Mouse (Mus musculus): ENCODE data around the gene Nudt15. TPM values are rescaled to one million over a fixed set of nuclear protein-coding genes. Genes with fewer than 3 reads are reported as not detected.
A peak's percentile ranks its signal among the peaks of the same experiment; 100 is the strongest.
"Not testable (repeated sequence)": the region's sequence is repeated elsewhere in the genome, so short reads cannot be mapped to it uniquely, and the experiment has no call there.

Gene Nudt15
- 6.6 and 7.1 TPM in 2 replicates for polyA plus RNA-seq (2014; fragmentation: Nextera tagmentation; extraction: Ambion mirVana)

- Histone ChIP-seq H3K27ac (replicated peaks; ENCODE audit: low read depth, low read length) (no peak within 1 kb of the TSS), H3K36me3 (ENCODE audit: control insufficient read depth, insufficient read depth, low read length) (no peaks in the 10 kb centered on the region), H3K4me3 (ENCODE audit: low read depth, low read length) (no peak within 1 kb of the TSS), H3K4me2 (ENCODE audit: low read depth, severe bottlenecking) (no peak within 1 kb of the TSS), H3K4me1 (ENCODE audit: control insufficient read depth, insufficient read depth, low read length) (no peaks in the 10 kb centered on the region), H3K9ac (ENCODE audit: low read length) (no peak within 1 kb of the TSS), H3K9me3 (ENCODE audit: control insufficient read depth, low read length) (no peaks in the 10 kb centered on the region), H3K27me3 (ENCODE audit: control insufficient read depth, insufficient read depth, low read length) (no peaks in the 10 kb centered on the region)
- WGBS, result 94% methylated on average over 3 of the region's 3 CpGs
- ATAC-seq (ENCODE audit: insufficient number of reproducible peaks, low FRiP score, low TSS enrichment, low read depth), result no peak
- DNase-seq (ENCODE audit: low spot score), result no peak
These were observed at the start of gene Nudt15 for GRCm38 (mm10) chr14:73548051-73548450. TSS of gene Nudt15 (minus strand) at chr14:73548242.

GRCm38 (mm10) chr14:73592166-73592565, 44.1 kb upstream of the Nudt15 start:
- H3K9ac ChIP-seq (ENCODE audit: low read length), result no peak overlapping the region
- no peak overlapping the region for H3K4me2 ChIP-seq (ENCODE audit: low read depth, severe bottlenecking)
- no peak for DNase-seq (ENCODE audit: low spot score)
- no peak for ATAC-seq (ENCODE audit: insufficient number of reproducible peaks, low FRiP score, low TSS enrichment, low read depth)
- H3K4me1 ChIP-seq (ENCODE audit: control insufficient read depth, insufficient read depth, low read length), result no peaks in the 10 kb centered on the region
- no peak overlapping the region for H3K27ac ChIP-seq (replicated peaks; ENCODE audit: low read depth, low read length)
- no peaks in the 10 kb centered on the region for H3K36me3 ChIP-seq (ENCODE audit: control insufficient read depth, insufficient read depth, low read length)
- no peaks in the 10 kb centered on the region for H3K27me3 ChIP-seq (ENCODE audit: control insufficient read depth, insufficient read depth, low read length)
- H3K4me3 ChIP-seq (ENCODE audit: low read depth, low read length), result no peak overlapping the region
- WGBS, result 82% methylated on average over 1 of the region's 1 CpGs
- no peaks in the 10 kb centered on the region for H3K9me3 ChIP-seq (ENCODE audit: control insufficient read depth, low read length)

GRCm38 (mm10) chr14:73588080-73588479, 40.0 kb upstream of the Nudt15 start:
- H3K4me2 ChIP-seq (ENCODE audit: low read depth, severe bottlenecking), result no peak overlapping the region
- no peak overlapping the region for H3K27ac ChIP-seq (replicated peaks; ENCODE audit: low read depth, low read length)
- H3K9me3 ChIP-seq (ENCODE audit: control insufficient read depth, low read length), result no peaks in the 10 kb centered on the region
- no peak overlapping the region for H3K9ac ChIP-seq (ENCODE audit: low read length)
- no peak for ATAC-seq (ENCODE audit: insufficient number of reproducible peaks, low FRiP score, low TSS enrichment, low read depth)
- H3K4me1 ChIP-seq (ENCODE audit: control insufficient read depth, insufficient read depth, low read length), result no peaks in the 10 kb centered on the region
- H3K27me3 ChIP-seq (ENCODE audit: control insufficient read depth, insufficient read depth, low read length), result no peaks in the 10 kb centered on the region
- 63% methylated on average over 1 of the region's 1 CpGs for WGBS
- no peak for DNase-seq (ENCODE audit: low spot score)
- no peaks in the 10 kb centered on the region for H3K36me3 ChIP-seq (ENCODE audit: control insufficient read depth, insufficient read depth, low read length)
- no peak overlapping the region for H3K4me3 ChIP-seq (ENCODE audit: low read depth, low read length)

- no peak for DNase-seq (ENCODE audit: low spot score)
- ATAC-seq (ENCODE audit: insufficient number of reproducible peaks, low FRiP score, low TSS enrichment, low read depth), result no peak
- Histone ChIP-seq H3K9me3 (ENCODE audit: control insufficient read depth, low read length) (no peaks in the 10 kb centered on the region), H3K27ac (replicated peaks; ENCODE audit: low read depth, low read length) (no peak overlapping the region), H3K36me3 (ENCODE audit: control insufficient read depth, insufficient read depth, low read length) (peaks cover 2% of the 10 kb centered on the region; the same call in 1 of the 2 replicates), H3K9ac (ENCODE audit: low read length) (no peak overlapping the region), H3K4me2 (ENCODE audit: low read depth, severe bottlenecking) (no peak overlapping the region), H3K4me3 (ENCODE audit: low read depth, low read length) (no peak overlapping the region), H3K4me1 (ENCODE audit: control insufficient read depth, insufficient read depth, low read length) (no peaks in the 10 kb centered on the region), H3K27me3 (ENCODE audit: control insufficient read depth, insufficient read depth, low read length) (no peaks in the 10 kb centered on the region)
These were observed 28.3 kb upstream of the Nudt15 start for GRCm38 (mm10) chr14:73576336-73576735.

GRCm38 (mm10) chr14:73574053-73574452, 26.0 kb upstream of the Nudt15 start:
- DNase-seq (ENCODE audit: low spot score), result no peak
- no peaks in the 10 kb centered on the region for H3K27me3 ChIP-seq (ENCODE audit: control insufficient read depth, insufficient read depth, low read length)
- no peak overlapping the region for H3K27ac ChIP-seq (replicated peaks; ENCODE audit: low read depth, low read length)
- H3K36me3 ChIP-seq (ENCODE audit: control insufficient read depth, insufficient read depth, low read length), result peaks cover 2% of the 10 kb centered on the region; the same call in 1 of the 2 replicates
- H3K4me2 ChIP-seq (ENCODE audit: low read depth, severe bottlenecking), result no peak overlapping the region
- H3K4me3 ChIP-seq (ENCODE audit: low read depth, low read length), result no peak overlapping the region
- ATAC-seq (ENCODE audit: insufficient number of reproducible peaks, low FRiP score, low TSS enrichment, low read depth), result no peak
- H3K9ac ChIP-seq (ENCODE audit: low read length), result no peak overlapping the region
- WGBS, result 96% methylated on average over 5 of the region's 5 CpGs
- no peaks in the 10 kb centered on the region for H3K9me3 ChIP-seq (ENCODE audit: control insufficient read depth, low read length)
- no peaks in the 10 kb centered on the region for H3K4me1 ChIP-seq (ENCODE audit: control insufficient read depth, insufficient read depth, low read length)

- H3K9me3 ChIP-seq (ENCODE audit: control insufficient read depth, low read length), result no peaks in the 10 kb centered on the region
- no peaks in the 10 kb centered on the region for H3K4me1 ChIP-seq (ENCODE audit: control insufficient read depth, insufficient read depth, low read length)
- H3K4me3 ChIP-seq (ENCODE audit: low read depth, low read length), result no peak overlapping the region
- no peaks in the 10 kb centered on the region for H3K27me3 ChIP-seq (ENCODE audit: control insufficient read depth, insufficient read depth, low read length)
- ATAC-seq (ENCODE audit: insufficient number of reproducible peaks, low FRiP score, low TSS enrichment, low read depth) (no peak), DNase-seq (ENCODE audit: low spot score) (no peak)
- no peak overlapping the region for H3K4me2 ChIP-seq (ENCODE audit: low read depth, severe bottlenecking)
- no peak overlapping the region for H3K27ac ChIP-seq (replicated peaks; ENCODE audit: low read depth, low read length)
- H3K9ac ChIP-seq (ENCODE audit: low read length), result no peak overlapping the region
- H3K36me3 ChIP-seq (ENCODE audit: control insufficient read depth, insufficient read depth, low read length), result peaks cover 2% of the 10 kb centered on the region; the same call in 1 of the 2 replicates
- WGBS, result 93% methylated on average over 4 of the region's 4 CpGs
These were observed 23.1 kb upstream of the Nudt15 start for GRCm38 (mm10) chr14:73571143-73571542.

- H3K9ac ChIP-seq (ENCODE audit: low read length); H3K27me3 ChIP-seq (ENCODE audit: control insufficient read depth, insufficient read depth, low read length); H3K4me2 ChIP-seq (ENCODE audit: low read depth, severe bottlenecking); H3K4me3 ChIP-seq (ENCODE audit: low read depth, low read length); H3K4me1 ChIP-seq (ENCODE audit: control insufficient read depth, insufficient read depth, low read length); H3K27ac ChIP-seq (replicated peaks; ENCODE audit: low read depth, low read length); DNase-seq (ENCODE audit: low spot score); ATAC-seq (ENCODE audit: insufficient number of reproducible peaks, low FRiP score, low TSS enrichment, low read depth); H3K9me3 ChIP-seq (ENCODE audit: control insufficient read depth, low read length); H3K36me3 ChIP-seq (ENCODE audit: control insufficient read depth, insufficient read depth, low read length): not testable (repeated sequence)
- WGBS, result 94% methylated on average over 4 of the region's 4 CpGs
These were observed 21.8 kb upstream of the Nudt15 start for GRCm38 (mm10) chr14:73569831-73570230.

GRCm38 (mm10) chr14:73553122-73553696, 5.2 kb upstream of the Nudt15 start:
- H3K27me3 ChIP-seq (ENCODE audit: control insufficient read depth, insufficient read depth, low read length), result no peaks in the 10 kb centered on the region
- H3K4me2 ChIP-seq (ENCODE audit: low read depth, severe bottlenecking), result peak overlapping the region; percentile 64
- peaks cover 4% of the 10 kb centered on the region; the same call in 1 of the 2 replicates for H3K4me1 ChIP-seq (ENCODE audit: control insufficient read depth, insufficient read depth, low read length)
- H3K4me3 ChIP-seq (ENCODE audit: low read depth, low read length), result peak overlapping the region; percentile 95
- DNase-seq (ENCODE audit: low spot score) (no peak), ATAC-seq (ENCODE audit: insufficient number of reproducible peaks, low FRiP score, low TSS enrichment, low read depth) (no peak; the same call in 1 of the 2 replicates)
- peak overlapping the region; percentile 94 for H3K9ac ChIP-seq (ENCODE audit: low read length)
- H3K9me3 ChIP-seq (ENCODE audit: control insufficient read depth, low read length), result no peaks in the 10 kb centered on the region
- WGBS, result 2% methylated on average over 10 of the region's 10 CpGs
- H3K36me3 ChIP-seq (ENCODE audit: control insufficient read depth, insufficient read depth, low read length), result 0 out of 2 replicates have a peak, but pooled peaks cover 2% of the 10 kb centered on the region
- peak overlapping the region; percentile 69; the same call in 1 of the 2 replicates for H3K27ac ChIP-seq (replicated peaks; ENCODE audit: low read depth, low read length)
